Mouse (Mus musculus) monocyte, adult 5-6 weeks (primary cell): ENCODE measurements around the gene Wwtr1. TPM values are rescaled to one million over a fixed set of nuclear protein-coding genes. Genes with fewer than 3 reads are reported as not detected.

Experiments used
- ATAC-seq: fragments of 153-309, 156-312 bp; replicated peaks from 2 replicates; pipeline ENCODE4 v1.8.0; 2017; ENCODE audit warnings: mild to moderate bottlenecking; ENCODE audit not compliant: low TSS enrichment, insufficient number of reproducible peaks, severe bottlenecking, poor library complexity, low FRiP score
- total RNA-seq: library from RNA; stranded (forward); fragments of 200-1000, 200-491, 200-594 nt; gene quantifications from 3 replicates; pipeline ENCODE4 v1.2.3, GENCODE M21; 2017

The Wwtr1 gene
- total RNA-seq, result 0.10 to 0.21 TPM in 2 of 3 replicates, not detected in the other

- ATAC-seq, result no peak
Measured at GRCm38 (mm10) chr3:57575660-57576055, at the start of gene Wwtr1. TSS of gene Wwtr1 (minus strand) at chr3:57575910.

- ATAC-seq, result no peak
Measured at GRCm38 (mm10) chr3:57619718-57620117, 44.0 kb upstream of the Wwtr1 start.

DNA sequence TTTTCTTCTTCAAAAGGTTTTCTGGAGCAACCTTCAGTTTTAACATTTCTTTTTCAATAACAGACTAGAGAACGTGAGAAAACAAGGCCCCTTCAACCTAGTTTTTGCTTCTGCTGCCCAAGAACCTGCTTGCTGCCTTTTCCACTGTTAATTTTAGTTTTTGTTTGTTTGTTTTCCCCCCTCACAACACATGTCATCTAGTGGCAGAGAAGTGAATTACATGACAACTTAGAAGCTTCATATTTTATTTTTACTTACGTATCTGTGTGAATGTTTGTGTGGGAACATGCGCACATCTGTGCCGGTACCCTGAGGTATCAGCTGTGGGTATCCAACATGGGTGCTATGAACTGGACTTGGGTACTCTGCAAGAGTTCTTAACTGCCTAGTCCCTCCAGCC lies 39.9 kb upstream of the Wwtr1 start:
- no peak for ATAC-seq

DNA sequence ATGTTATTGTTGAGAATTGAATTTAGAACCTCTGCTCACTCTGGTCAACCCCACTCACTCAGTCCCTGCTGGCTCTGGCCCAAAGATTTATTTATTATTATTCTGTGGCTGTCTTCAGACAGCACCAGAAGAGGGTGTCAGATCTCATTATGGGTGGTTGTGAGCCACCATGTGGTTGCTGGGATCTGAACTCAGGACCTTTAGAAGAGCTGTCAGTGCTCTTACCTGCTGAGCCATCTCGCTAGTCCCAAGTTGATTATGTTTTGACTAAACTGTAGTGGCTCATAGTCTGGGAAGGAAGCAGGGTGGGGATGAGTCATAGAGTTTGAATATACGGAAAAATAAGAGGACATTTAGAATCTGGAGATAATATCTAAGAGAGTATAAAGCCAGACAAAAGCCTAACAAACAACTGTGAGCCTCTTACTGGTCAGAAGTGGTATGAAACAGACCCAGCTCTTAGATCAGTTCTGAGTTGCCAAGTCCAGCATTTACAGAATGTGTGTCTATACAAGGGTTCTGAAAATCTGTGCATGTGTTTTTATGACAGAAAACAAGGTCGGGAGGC lies 36.8 kb upstream of the Wwtr1 start:
- ATAC-seq, result no peak

DNA sequence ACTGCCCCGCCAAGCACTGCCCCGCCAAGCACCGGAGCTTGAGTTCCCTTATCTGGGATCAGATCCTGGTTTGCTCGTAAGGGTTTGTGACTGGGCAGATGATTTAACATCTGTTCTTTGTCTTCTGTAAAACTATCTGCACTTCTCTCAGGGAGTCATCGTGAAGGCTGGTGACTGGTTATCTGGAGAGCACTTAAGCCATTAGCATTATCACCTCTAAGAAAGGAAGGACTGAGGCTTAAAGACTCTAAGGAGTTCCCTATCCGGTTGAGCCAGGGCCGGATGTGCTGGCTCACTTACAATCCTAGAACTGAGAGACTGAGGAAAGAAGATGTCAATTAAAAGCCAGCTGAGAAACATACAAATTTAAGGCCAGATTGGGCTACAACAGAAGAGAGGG lies 36.1 kb upstream of the Wwtr1 start:
- no peak for ATAC-seq

GRCm38 (mm10) chr3:57604618-57605015 lies 28.9 kb upstream of the Wwtr1 start:
- no peak for ATAC-seq

DNA sequence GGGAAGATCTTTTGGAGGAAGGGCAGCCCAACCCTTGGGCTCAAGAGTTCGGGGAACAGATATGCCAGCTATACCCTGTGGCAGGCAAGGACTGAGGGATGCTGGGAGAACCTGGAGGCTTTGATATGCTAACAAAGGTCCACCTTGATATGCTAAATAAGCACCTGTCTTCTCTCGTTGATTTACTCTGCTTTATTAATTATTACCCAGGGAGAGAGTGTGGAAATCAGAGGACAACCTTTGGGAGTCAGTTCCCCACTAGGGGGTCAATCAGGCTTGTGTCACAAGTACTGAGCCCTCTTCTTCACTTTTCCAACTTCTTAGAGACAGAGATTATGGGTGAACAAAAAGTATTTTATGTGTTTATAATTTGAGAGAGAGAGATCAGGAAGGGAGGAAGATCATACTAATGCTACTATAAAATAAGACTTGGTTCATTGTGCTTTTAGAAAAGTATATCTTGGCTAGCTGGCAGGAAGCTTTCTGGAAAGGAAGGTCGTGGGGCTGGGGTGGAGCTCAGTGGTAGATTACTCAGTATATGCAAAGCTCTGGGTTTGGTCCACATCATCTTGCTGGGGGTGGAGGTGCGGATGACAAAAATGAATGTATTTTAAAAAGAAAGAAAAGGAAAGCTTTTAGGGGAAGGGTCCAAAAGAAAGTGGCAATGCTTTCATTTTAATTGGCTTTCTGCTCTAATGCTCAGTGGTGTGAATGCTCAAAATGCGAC lies 28.3 kb upstream of the Wwtr1 start:
- ATAC-seq, result no peak

DNA sequence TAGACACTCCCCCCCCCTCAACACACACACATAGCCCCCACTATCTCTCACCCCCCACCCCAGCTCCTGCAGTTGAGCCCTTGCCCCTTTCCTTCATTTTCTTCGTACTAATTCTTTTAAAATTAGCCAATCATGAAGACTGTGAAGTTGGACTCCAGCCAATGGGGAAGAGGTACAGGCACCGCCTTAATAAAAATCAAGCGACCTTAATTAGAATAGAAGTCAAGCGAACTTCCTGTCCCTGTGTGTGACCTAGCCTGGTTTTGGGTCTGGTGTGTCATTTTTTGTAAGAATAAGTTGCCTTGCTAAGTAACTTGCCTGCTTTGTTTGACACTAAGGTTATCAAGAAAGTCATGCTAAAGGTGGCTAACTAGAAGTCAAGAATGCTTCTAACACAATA lies 26.9 kb upstream of the Wwtr1 start:
- ATAC-seq, result no peak

DNA sequence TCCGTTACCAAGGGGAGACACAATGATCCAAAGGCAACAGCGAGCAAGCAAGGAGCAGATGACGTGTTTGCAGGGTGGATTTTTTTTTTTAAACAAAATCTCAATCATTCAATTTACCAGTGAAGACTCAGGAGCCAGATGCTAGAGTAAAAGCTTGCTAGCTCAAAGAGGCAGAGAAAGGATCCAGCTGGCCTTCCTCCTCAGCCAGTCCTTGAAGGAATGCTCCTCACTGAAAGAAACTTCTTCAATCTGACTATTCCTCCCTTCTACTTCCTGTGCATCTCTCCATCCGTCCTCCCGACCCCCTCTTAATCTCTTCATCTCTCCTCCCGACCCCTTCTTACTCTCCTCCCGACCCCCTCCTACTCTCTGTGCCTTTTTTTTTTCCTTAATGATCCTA lies 20.9 kb upstream of the Wwtr1 start:
- ATAC-seq, result no peak

DNA sequence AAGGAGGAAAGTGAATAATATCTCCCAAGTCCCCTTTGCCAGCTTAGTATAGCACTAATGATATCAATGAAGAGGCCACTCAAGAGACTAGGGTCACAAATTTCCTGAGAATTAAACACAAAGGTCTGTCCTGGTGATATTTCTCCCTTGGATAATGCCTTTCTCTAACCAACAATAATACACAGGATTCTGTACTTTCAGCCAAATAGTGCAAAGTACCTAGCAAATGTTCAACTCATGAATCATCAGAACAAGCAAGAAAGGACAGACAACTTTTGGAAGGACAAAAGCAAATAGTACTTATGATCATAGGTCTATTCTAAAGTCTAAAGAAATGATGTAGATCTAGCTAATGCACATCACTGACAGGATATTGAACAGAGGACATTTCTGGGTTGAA lies 19.8 kb upstream of the Wwtr1 start:
- ATAC-seq, result no peak

GRCm38 (mm10) chr3:57585967-57586366 lies 10.3 kb upstream of the Wwtr1 start:
- ATAC-seq, result no peak

DNA sequence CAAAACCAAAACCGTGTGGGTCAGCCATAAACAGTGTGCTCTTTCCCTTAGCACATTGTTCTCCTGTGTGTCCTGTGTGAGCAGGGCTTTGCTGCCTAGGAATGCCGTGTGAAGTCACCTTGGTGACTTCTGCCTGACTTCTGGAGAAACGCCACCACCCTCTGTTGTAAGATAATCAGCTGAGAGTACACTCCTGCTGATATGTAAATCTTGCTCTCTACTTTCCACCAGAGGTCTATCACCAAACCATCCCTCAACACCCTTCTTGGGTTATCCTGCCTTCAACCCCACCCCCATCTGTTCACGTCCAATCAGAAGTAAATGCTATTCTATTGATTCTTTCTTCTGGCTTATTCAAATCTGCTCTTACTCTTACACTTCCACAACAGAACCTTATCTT lies 7.8 kb upstream of the Wwtr1 start:
- ATAC-seq, result no peak

DNA sequence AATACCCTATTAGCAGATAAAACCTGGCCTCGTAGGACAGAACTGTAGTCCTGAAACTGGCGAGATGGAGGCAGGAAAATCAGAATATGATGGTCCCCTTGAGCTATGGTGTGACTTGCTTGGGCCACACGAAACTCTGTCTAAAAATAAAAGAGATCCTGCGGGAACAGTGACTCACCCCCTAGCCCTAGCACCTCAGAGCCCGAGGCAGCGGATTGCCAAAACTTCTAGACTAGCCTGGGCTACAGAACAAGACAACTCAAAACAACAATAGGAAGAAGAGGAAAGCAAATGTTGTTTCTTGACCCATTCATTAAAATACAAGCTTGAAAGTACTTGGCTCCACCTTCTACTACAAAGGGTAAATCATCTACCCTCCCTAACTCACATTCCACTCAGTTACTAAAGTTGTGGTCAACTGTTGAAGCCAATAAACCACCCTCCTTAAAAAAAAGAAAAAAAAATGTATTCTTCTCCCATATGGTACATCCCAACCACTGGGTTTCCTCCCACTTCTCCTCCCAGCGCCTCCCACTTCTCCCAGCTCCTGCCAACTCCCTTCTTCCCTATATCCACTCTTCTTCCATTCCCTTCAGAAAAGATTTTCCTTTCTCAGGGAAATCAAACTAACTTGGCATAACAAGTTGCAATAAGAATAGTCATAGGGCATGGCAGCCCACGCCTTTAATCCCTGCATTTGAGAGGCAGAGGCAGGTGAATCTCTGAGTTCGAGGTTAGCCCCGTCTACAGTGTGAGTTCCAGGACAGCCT lies 4.9 kb upstream of the Wwtr1 start:
- no peak for ATAC-seq

DNA sequence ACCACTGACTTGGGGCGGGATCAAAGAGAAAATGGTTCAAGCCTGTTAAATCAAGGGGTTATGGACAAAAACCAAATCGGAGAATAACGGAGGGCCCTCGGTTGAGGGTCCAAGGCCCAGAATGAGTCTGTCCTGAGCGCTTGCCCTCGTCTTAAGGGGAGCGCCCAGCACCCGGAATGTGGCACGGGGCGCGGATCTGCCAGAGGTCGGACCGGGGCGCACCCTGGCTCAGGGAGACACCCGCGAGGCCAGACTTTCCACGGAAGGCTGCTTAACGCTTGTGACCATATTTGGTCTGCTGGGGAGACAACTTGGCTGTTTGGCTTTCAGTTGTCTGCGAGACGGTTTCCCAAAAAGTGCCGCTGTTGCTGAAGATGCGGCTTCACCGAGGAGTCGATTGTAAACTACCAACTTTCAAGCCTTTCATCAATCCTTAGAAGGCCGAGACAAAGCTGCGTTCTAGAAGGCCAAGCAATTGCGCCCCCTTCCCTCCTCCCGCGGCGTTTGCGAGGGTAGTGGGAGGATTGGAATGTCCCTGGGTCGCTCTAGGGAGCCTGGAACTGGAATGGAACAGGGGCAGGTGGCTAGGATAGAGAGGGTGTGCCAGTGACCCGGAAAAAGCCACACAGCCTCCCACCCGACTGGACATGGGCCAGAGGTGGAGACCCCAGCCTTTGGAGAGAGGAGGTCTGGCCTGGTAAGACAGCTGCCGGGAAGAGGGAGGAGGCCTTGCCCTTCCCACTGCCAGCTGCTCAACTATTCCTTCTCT lies 530 bp upstream of the Wwtr1 start:
- no peak for ATAC-seq

- ATAC-seq, result no peak; the same call in 1 of the 2 replicates
Measured at GRCm38 (mm10) chr3:57574885-57575659, 638 bp downstream of the Wwtr1 start.

DNA sequence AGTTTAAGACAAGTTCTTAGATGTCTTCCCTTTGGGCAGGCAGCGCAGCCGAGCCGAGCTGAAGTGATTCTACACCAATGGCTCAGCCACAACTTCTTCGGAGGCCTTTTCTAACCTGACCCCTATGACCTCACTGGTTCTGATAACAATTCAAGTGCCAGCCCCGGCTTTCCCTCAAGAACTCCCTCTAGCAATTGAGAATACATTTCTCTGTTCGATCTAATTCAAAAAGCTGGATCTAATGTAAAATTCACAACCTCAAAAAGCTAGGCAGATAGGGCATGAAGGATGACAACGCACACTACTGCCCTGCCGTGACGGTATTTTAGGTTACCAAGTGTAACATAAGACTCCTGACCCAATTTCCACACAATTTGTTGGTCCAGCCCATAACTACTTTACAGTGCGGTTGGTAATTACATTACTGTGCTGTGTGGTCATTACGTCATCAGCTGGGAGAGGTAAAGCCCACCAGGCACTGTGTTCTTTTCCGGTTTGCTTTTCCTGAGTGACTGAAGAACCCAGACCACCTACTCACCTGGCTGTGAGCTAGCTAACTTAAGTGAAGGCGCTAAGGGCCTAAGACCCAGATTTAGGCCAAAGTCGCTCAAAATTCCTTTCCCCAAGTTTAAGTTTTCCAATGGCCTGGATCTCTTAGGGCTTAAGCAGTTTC lies 1.7 kb downstream of the Wwtr1 start:
- ATAC-seq, result no peak

DNA sequence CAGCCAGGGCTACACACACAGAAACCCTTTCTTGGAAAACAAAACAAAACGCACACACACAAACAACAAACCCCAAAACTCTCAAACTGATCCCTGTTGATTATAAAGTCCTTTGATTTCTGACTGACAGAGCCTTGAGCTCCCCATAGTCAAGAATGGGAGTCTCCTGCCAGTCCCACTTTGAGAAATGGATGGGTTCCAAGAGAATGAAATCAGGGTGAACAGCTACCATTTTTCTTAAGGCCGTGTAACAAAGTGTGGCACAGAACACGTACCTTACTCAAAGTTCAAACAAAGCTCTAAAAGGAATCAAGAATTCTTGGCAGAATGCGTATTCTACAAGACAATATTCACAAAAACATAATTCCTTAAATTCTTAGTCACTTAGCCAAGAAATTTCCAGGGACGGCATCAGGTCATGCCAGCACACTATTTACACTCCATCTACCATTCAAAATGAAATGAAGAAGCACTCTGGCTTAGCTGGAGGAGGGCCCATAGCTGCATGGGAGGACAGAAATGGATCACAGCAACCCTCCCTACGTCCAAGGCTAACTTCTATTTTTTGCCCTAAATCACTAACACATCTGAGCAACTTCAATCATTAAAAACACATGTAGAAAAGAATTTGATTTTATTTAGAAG lies 3.3 kb downstream of the Wwtr1 start:
- no peak for ATAC-seq

GRCm38 (mm10) chr3:57566655-57567054 lies 9.1 kb downstream of the Wwtr1 start:
- ATAC-seq, result no peak
